Mouse (Mus musculus): ENCODE results near the gene Pcnx3. TPM values are rescaled to one million over a fixed set of nuclear protein-coding genes. Genes with fewer than 3 reads are reported as not detected.

The Pcnx3 gene
- polyA plus RNA-seq, 1 experiment from 2014 or later: 20.9 TPM

- peak; percentile 50 for ATAC-seq
- 5% methylated on average over 62 of the region's 62 CpGs for WGBS
These were observed 34.6 kb downstream of the Pcnx3 start for GRCm38 (mm10) chr19:5653969-5654719.

GRCm38 (mm10) chr19:5652570-5652969 lies 36.1 kb downstream of the Pcnx3 start:
- ATAC-seq (no peak), DNase-seq (ENCODE audit: low spot score) (no peak)
- peaks cover 25% of the 10 kb centered on the region for H3K27me3 ChIP-seq (replicated peaks; ENCODE audit: control insufficient read depth, insufficient read depth, low read length)
- 75% methylated on average over 6 of the region's 6 CpGs for WGBS
- H3K9me3 ChIP-seq (replicated peaks; ENCODE audit: control insufficient read depth, low read length): no peaks in the 10 kb centered on the region
- H3K4me1 ChIP-seq (ENCODE audit: control insufficient read depth, insufficient read depth, low read length): peaks cover 16% of the 10 kb centered on the region
- no peak overlapping the region for H3K27ac ChIP-seq (ENCODE audit: low read depth, low read length)
- H3K4me2 ChIP-seq (ENCODE audit: low read length): no peak overlapping the region
- no peak overlapping the region for H3K9ac ChIP-seq (ENCODE audit: low read length)
- H3K36me3 ChIP-seq (ENCODE audit: control insufficient read depth, insufficient read depth, low read length): peaks cover 12% of the 10 kb centered on the region
- H3K4me3 ChIP-seq (ENCODE audit: low read depth, low read length): no peak overlapping the region

More at GRCm38 (mm10) chr19:5653969-5654719, 34.6 kb downstream of the Pcnx3 start:
- H3K27me3 ChIP-seq (replicated peaks; ENCODE audit: control insufficient read depth, insufficient read depth, low read length): peaks cover 25% of the 10 kb centered on the region
- no peak overlapping the region for H3K27ac ChIP-seq (ENCODE audit: low read depth, low read length)
- DNase-seq (ENCODE audit: low spot score): peak; percentile 42
- no peaks in the 10 kb centered on the region for H3K9me3 ChIP-seq (replicated peaks; ENCODE audit: control insufficient read depth, low read length)
- peak overlapping the region; percentile 49 for H3K9ac ChIP-seq (ENCODE audit: low read length)
- H3K4me2 ChIP-seq (ENCODE audit: low read length): peak overlapping the region; percentile 77
- peak overlapping the region; percentile 37 for H3K4me3 ChIP-seq (ENCODE audit: low read depth, low read length)
- 0 out of 2 replicates have a peak, but pooled peaks cover 7% of the 10 kb centered on the region for H3K36me3 ChIP-seq (ENCODE audit: control insufficient read depth, insufficient read depth, low read length)
- peaks cover 13% of the 10 kb centered on the region; the same call in 1 of the 2 replicates for H3K4me1 ChIP-seq (ENCODE audit: control insufficient read depth, insufficient read depth, low read length)

GRCm38 (mm10) chr19:5651502-5652274 lies 37.0 kb downstream of the Pcnx3 start:
- Histone ChIP-seq H3K27ac (ENCODE audit: low read depth, low read length) (no peak overlapping the region), H3K4me2 (ENCODE audit: low read length) (no peak overlapping the region), H3K4me1 (ENCODE audit: control insufficient read depth, insufficient read depth, low read length) (peaks cover 16% of the 10 kb centered on the region), H3K9me3 (replicated peaks; ENCODE audit: control insufficient read depth, low read length) (no peaks in the 10 kb centered on the region), H3K4me3 (ENCODE audit: low read depth, low read length) (no peak overlapping the region), H3K36me3 (ENCODE audit: control insufficient read depth, insufficient read depth, low read length) (peaks cover 21% of the 10 kb centered on the region), H3K27me3 (replicated peaks; ENCODE audit: control insufficient read depth, insufficient read depth, low read length) (peaks cover 25% of the 10 kb centered on the region), H3K9ac (ENCODE audit: low read length) (no peak overlapping the region)
- no peak for DNase-seq (ENCODE audit: low spot score)
- ATAC-seq: no peak
- 61% methylated on average over 12 of the region's 13 CpGs for WGBS

GRCm38 (mm10) chr19:5649298-5649741 lies 39.4 kb downstream of the Pcnx3 start:
- H3K4me3 ChIP-seq (ENCODE audit: low read depth, low read length): peak overlapping the region; percentile 24
- peaks cover 45% of the 10 kb centered on the region for H3K36me3 ChIP-seq (ENCODE audit: control insufficient read depth, insufficient read depth, low read length)
- no peak for DNase-seq (ENCODE audit: low spot score)
- peak overlapping the region; percentile 47 for H3K9ac ChIP-seq (ENCODE audit: low read length)
- H3K27me3 ChIP-seq (replicated peaks; ENCODE audit: control insufficient read depth, insufficient read depth, low read length): peaks cover 5% of the 10 kb centered on the region
- no peaks in the 10 kb centered on the region for H3K9me3 ChIP-seq (replicated peaks; ENCODE audit: control insufficient read depth, low read length)
- H3K4me2 ChIP-seq (ENCODE audit: low read length): peak overlapping the region; percentile 59
- ATAC-seq: no peak
- H3K4me1 ChIP-seq (ENCODE audit: control insufficient read depth, insufficient read depth, low read length): peaks cover 10% of the 10 kb centered on the region
- peak overlapping the region; percentile 56; the same call in 1 of the 2 replicates for H3K27ac ChIP-seq (ENCODE audit: low read depth, low read length)
- 85% methylated on average over 6 of the region's 6 CpGs for WGBS

GRCm38 (mm10) chr19:5648401-5649297 lies 40.1 kb downstream of the Pcnx3 start:
- Histone ChIP-seq H3K27me3 (replicated peaks; ENCODE audit: control insufficient read depth, insufficient read depth, low read length) (no peaks in the 10 kb centered on the region), H3K4me2 (ENCODE audit: low read length) (peak overlapping the region; percentile 59), H3K9me3 (replicated peaks; ENCODE audit: control insufficient read depth, low read length) (no peaks in the 10 kb centered on the region), H3K36me3 (ENCODE audit: control insufficient read depth, insufficient read depth, low read length) (peaks cover 52% of the 10 kb centered on the region), H3K9ac (ENCODE audit: low read length) (peak overlapping the region; percentile 47), H3K4me3 (ENCODE audit: low read depth, low read length) (peak overlapping the region; percentile 24), H3K27ac (ENCODE audit: low read depth, low read length) (peak overlapping the region; percentile 56), H3K4me1 (ENCODE audit: control insufficient read depth, insufficient read depth, low read length) (peaks cover 4% of the 10 kb centered on the region)
- DNase-seq (ENCODE audit: low spot score) (peak; percentile 89), ATAC-seq (peak; percentile 96)
- WGBS: 13% methylated on average over 26 of the region's 26 CpGs

GRCm38 (mm10) chr19:5647791-5648190 lies 40.9 kb downstream of the Pcnx3 start:
- Histone ChIP-seq H3K4me2 (ENCODE audit: low read length) (no peak overlapping the region), H3K27me3 (replicated peaks; ENCODE audit: control insufficient read depth, insufficient read depth, low read length) (no peaks in the 10 kb centered on the region), H3K9ac (ENCODE audit: low read length) (peak overlapping the region; percentile 47; the same call in 1 of the 2 replicates), H3K27ac (ENCODE audit: low read depth, low read length) (0 out of 2 replicates have a peak overlapping the region, but pooled peaks have one; percentile 56), H3K36me3 (ENCODE audit: control insufficient read depth, insufficient read depth, low read length) (peaks cover 59% of the 10 kb centered on the region), H3K4me1 (ENCODE audit: control insufficient read depth, insufficient read depth, low read length) (peaks cover 4% of the 10 kb centered on the region), H3K9me3 (replicated peaks; ENCODE audit: control insufficient read depth, low read length) (no peaks in the 10 kb centered on the region), H3K4me3 (ENCODE audit: low read depth, low read length) (no peak overlapping the region)
- ATAC-seq (no peak), DNase-seq (ENCODE audit: low spot score) (no peak)
- WGBS: 93% methylated on average over 6 of the region's 6 CpGs

GRCm38 (mm10) chr19:5646731-5647330 lies 41.9 kb downstream of the Pcnx3 start:
- peaks cover 66% of the 10 kb centered on the region for H3K36me3 ChIP-seq (ENCODE audit: control insufficient read depth, insufficient read depth, low read length)
- no peak for DNase-seq (ENCODE audit: low spot score)
- no peak overlapping the region for H3K9ac ChIP-seq (ENCODE audit: low read length)
- no peak overlapping the region for H3K27ac ChIP-seq (ENCODE audit: low read depth, low read length)
- no peak overlapping the region for H3K4me2 ChIP-seq (ENCODE audit: low read length)
- no peaks in the 10 kb centered on the region for H3K27me3 ChIP-seq (replicated peaks; ENCODE audit: control insufficient read depth, insufficient read depth, low read length)
- no peaks in the 10 kb centered on the region for H3K9me3 ChIP-seq (replicated peaks; ENCODE audit: control insufficient read depth, low read length)
- no peak overlapping the region for H3K4me3 ChIP-seq (ENCODE audit: low read depth, low read length)
- 91% methylated on average over 8 of the region's 8 CpGs for WGBS
- H3K4me1 ChIP-seq (ENCODE audit: control insufficient read depth, insufficient read depth, low read length): peaks cover 4% of the 10 kb centered on the region
- no peak for ATAC-seq

GRCm38 (mm10) chr19:5645280-5645679 lies 43.4 kb downstream of the Pcnx3 start:
- H3K27me3 ChIP-seq (replicated peaks; ENCODE audit: control insufficient read depth, insufficient read depth, low read length): no peaks in the 10 kb centered on the region
- no peak overlapping the region for H3K9ac ChIP-seq (ENCODE audit: low read length)
- WGBS: 95% methylated on average over 9 of the region's 9 CpGs
- DNase-seq (ENCODE audit: low spot score) (no peak), ATAC-seq (no peak)
- H3K9me3 ChIP-seq (replicated peaks; ENCODE audit: control insufficient read depth, low read length): no peaks in the 10 kb centered on the region
- H3K36me3 ChIP-seq (ENCODE audit: control insufficient read depth, insufficient read depth, low read length): peaks cover 77% of the 10 kb centered on the region
- H3K27ac ChIP-seq (ENCODE audit: low read depth, low read length): no peak overlapping the region
- H3K4me1 ChIP-seq (ENCODE audit: control insufficient read depth, insufficient read depth, low read length): peaks cover 4% of the 10 kb centered on the region
- H3K4me2 ChIP-seq (ENCODE audit: low read length): no peak overlapping the region
- no peak overlapping the region for H3K4me3 ChIP-seq (ENCODE audit: low read depth, low read length)
